Mouse (Mus musculus) natural killer cell, adult 2 months (primary cell): ENCODE results near the gene Clcn2.
A peak's percentile ranks its signal among the peaks of the same experiment; 100 is the strongest.
"Not testable (repeated sequence)": the region's sequence is repeated elsewhere in the genome, so short reads cannot be mapped to it uniquely, and the experiment has no call there.

Experiments
- DNase-seq, 2 experiments: peaks; one replicate each; pipeline ENCODE4 v3.0.0; 2022; ENCODE audit warnings: low spot score in 2 of 2

Gene Clcn2

DNA sequence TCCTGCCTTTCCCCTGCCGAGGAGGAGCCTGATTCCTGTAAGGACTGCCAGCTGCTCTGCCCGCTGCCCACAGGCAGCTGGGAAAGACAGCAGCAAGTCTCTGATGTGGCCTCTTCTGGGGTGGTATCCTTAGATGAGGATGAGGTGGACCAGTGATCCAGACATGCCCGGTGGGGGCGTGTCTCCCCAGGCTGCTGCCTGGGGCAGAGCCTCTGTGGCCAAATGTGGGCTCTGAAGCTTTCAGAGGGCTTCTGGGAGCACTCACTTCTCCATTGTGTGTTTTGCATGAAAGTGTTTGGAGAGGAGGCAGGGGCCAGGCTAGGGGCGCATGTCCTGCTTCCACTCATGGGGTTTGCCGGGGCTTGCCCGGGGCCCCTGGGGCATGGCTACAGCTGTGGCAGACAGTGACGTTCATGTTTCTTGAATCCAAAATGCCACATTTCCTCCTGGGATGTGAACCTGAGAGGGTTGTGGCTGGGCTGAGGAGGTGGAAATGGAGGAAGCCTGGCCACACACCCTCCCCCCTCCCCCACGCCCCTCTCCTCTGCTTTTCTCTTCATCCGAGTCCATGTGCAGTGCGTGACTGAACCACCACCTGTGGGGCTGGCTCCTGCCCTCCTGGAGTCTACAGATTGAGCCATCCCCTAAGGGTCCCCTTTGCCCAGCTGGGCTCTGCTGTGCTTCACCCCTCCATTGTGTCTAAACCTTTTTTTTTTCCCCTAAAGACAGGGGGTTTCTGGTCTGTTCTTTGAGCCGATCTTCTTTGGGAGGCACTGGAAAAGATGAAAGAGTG lies 15.6 kb downstream of the Clcn2 start:
- DNase-seq: no peak

DNA sequence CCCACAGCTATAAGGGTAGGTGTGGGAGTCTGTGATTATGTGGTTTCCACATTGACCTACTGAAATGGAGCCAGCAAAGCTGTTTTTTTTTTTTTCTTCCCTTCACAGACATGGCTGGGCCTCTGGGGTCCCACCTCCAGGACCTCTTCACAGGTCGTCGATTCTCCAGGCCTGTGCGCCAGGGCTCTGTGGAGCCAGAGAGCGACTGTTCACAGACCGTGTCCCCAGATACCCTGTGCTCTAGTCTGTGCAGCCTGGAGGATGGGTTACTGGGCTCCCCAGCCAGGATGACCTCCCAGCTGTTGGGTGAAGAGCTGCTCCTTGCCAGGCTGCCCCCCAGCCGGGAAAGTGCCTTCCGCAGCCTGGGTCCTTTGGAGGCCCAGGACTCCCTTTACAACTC lies 16.2 kb downstream of the Clcn2 start:
- DNase-seq: no peak

DNA sequence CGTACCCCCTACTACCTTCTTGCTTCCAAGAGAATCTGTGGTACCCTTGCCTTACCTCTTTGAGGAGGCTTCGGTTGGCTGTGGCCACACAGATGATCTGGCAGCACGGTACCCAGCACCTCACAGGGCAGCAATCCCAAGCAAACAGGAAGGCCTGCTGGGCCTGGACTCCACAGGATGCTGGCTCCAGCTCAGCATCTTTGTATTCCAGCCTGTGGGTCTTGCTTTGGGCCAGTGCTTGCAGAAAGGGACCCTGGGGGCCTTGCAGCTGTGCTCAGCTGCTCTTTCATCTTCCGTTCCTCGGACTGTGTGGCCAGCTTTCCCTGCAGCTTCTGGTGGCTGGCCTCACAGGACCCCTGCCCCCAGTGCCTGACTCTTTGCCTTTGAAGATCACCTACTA lies 17.5 kb downstream of the Clcn2 start:
- no peak for DNase-seq

DNA sequence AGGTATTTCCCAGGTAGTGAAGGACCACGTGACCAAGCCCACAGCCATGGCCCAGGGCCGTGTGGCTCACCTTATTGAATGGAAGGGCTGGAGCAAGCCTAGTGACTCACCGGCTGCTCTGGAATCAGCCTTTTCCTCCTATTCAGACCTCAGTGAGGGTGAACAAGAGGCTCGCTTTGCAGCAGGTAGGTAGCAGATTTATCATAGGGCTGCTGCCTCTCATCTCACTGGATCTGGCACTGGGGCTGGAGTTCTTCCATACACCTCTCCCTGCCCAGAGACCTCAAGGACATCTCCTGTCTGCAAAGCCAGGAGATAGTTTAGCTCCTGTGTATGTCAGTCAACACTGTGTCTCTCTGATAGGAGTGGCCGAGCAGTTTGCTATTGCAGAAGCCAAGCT lies 18.3 kb downstream of the Clcn2 start:
- DNase-seq: no peak

DNA sequence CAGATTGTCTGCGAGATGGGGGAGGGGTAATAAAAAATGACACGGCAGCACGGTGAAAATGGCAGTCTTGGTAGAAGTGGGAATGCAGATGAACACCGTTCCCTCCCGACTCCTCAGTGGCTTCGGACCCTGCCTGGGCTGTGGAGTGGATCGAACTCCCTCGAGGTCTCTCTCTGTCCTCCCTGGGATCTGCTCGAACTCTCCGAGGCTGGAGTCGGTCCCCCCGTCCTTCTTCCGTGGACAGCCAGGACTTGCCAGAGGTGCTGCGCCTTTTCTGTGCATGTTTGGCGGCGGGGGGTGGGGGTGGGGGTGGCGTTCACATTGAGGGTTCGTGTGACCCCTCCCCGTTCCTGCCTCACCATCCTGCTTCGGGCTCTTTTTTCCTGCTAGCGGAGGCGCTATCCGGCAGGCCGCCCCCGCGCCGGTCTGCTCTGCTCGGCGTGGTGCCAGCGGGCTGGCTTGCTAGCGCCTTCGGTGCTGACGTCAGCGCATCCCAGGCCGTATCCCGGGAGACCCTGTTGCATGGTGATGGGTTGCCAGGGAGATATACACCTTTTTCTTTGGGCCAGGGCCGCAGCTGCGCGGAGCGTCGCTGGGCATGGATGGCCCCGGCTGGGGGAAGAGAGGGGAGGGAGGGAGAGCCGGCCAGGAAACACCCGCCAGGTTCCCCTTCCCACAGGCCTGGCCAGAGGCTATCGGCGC lies 21.8 kb downstream of the Clcn2 start:
- no peak for DNase-seq

DNA sequence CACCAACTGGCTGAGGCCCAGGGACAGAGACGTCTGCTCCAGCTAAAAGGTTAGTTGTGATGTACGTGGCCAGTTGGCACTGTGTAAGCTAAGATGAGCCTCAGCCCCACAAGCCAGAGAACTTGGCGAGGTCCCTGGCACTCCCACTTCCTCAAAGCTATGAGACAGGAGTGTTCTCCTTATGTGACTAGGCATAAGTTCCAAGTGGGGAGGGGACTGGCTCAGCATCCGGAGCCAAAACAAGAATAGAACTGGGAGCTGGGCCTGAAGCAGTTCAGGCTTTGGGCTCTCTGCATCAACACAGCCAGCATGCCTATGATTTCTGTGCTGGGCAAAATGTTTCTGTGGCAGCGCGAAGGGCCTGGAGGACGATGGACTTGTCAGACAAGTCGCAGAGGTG lies 22.8 kb downstream of the Clcn2 start:
- no peak for DNase-seq

DNA sequence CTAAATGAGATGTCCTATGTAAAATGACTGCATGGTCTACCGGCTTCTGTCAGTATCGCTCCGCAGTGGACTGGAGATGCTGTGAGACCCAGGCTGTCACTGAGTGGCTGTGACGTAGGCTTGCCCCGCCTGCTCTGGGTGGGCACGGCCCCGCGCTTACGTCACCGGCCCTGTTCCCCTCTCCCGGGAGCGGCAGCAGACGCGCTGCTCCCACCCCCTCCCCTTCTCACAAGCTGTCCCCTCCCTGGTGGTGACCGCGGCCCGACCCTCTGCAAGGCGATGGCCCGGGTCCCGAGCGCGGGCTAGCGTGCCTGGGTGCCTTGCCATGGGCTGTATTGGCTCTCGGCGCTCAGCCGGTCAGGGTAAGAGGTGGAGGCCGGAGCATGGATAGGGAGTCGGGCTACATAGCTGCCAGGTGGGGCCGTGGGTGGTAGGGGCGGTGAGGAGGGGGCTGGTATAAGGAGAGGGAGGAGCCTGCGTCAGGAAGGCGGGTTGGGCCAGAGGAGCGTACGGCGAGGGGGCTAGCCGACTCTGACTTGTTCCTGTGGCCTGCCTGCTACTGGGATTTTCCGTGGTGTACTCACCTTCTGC lies 24.3 kb downstream of the Clcn2 start, which contains the start of gene Fam131a:
Gene Fam131a, plus strand, starts transcription at position 131 of the 591 bp plus-strand sequence.
- DNase-seq: peak; percentile 65 to 70

DNA sequence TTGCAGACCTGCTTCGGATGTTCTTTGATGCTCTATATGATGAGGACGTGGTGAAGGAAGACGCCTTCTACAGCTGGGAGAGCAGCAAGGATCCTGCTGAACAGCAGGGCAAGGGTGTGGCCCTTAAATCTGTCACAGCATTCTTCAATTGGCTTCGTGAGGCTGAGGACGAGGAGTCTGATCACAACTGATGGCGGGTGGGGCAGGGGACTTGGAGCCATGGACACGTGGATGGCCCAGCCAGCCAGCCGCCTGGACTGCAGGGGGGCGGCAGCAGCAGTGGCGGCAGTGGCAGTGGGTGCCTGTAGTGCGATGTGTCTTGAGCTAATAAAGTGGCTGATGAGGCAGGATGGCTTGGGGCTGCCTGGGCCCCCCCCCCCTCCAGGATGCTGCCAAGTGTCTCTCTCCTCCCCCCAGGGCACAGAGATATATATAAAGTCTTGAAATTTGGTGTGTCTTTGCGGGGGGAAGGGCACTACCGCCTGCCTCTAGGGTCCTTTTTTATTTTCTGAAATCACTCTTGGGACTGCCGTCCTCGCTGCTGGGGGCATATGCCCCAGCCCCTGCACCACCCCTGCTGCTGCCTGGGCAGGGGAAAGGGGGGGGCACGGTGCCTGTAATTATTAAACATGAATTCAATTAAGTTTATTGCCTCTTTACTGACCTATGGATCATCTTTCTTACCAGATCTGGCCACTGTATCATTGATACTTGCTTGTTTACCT lies 25.1 kb downstream of the Clcn2 start:
- no peak for DNase-seq

DNA sequence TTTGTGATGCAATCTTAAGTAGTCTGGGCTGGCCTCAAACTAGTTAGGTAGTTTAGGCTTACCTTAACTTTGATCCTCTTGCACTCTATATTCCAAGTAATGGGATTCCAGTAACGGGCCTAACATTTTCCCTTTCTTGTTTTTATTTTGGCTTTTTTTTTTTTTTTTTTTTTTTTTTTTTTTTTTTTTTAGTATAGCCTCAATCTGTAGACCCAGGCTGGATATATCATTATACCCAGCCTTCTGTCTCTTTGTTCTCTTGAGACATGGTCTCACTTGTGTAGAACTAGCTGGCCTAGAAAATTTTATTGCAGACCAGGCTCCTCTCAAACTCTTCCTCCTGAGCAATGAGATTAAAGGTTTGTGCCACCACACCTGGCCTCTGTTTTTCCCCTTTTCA lies 25.9 kb downstream of the Clcn2 start:
- no peak for DNase-seq

DNA sequence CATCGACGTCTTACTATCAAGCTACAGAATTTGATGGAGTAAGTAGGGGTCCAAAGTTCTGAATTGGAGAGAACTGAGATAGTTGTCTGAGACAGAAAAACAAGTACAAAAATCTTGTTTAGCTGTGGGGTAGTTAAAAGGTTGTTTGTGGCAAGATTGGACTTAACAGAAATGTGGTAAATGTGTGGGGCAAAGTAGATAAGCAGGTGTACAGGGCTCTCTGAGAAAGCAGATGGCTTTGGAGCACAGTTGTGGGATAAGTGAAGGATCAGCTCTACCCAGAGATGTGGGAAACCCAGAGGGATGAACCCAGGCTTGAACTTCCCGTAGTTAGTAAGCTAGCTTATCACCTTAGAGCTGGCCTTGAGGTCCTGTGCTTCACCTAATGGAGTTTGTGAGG lies 26.8 kb downstream of the Clcn2 start:
- no peak for DNase-seq

DNA sequence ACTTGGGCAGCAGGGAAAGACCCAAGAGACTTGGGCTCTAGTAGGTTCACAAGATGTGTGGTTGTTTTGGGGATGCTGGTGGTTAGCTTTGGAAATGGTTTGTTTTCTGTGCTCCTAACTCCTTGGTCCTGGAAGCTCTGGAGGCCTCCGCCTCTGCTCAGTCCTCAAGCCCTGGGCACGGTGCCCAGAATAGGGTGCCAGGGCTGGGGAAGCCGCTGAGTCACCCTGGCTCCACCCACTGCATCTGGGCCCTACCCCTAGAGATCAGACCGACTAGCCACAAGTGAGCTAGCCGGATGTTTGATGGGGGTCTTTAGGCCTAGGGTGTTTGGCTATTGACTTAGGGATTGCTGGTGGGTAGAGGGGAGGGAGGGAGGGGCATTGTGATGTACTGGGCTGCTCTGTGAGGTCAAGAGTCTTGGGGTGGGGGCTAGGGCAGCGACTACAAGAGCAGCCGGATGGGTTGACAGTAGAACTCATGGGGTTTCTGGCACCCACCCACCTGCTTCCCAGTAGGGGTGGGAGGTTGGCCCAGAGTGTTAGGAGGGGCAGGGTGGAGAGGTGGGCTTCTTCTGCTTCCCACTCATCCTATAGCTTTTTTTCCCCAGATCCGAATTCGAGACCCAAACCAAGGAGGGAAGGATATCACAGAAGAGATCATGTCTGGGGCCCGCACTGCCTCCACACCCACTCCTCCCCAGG lies 39.4 kb downstream of the Clcn2 start:
- no peak for DNase-seq

DNA sequence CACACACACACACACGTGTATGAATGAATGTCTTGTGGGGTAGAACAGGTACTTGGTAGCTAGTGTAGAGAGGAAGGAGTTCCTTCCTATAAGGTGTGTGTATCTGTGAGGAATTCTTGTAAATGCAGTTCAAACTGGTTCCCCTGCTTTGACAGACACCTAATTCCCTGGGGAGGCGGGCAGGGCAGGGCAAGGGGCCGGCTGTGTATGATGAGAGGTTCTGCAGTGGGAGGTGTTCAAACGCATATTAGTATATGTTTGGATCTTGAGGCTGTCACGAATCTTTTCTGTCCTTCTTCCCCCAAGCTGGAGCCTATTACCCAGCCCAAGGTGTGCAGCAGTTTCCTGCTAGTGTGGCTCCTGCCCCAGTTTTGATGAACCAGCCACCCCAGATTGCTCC lies 40.2 kb downstream of the Clcn2 start:
- DNase-seq: no peak

DNA sequence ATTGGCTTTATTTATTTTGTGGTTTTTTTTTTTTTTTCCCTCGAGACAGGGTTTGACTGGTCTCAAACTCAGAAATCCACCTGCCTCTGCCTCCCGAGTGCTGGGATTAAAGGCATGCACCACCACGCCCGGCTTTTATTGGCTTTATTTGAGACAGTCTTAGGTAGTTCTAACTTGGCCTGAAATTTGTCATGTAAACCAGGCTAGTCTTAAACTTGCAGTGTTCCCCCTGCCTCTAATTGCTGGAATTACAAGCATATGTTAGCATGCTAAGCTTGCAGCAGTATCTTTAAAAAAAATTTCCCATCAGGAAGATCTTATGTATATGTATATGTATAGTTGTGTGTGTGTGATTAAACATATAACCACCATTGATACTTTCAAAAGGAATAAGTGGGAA lies 40.8 kb downstream of the Clcn2 start:
- no peak for DNase-seq

DNA sequence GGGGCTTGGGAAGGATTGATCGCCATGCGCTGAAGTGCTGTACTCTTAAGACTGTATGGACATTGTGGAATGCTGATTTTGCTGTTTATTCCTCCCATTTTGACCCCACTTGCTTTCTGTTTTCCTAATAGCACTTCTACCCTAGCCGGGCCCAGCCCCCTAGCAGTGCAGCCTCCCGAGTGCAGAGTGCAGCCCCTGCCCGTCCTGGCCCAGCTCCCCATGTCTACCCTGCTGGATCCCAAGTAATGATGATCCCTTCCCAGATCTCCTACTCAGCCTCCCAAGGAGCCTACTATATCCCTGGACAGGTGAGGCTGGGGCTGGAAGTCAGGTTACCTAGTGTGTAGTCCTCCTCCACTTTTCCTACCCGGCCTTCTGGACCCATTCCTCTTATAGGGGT lies 42.3 kb downstream of the Clcn2 start:
- no peak for DNase-seq

DNA sequence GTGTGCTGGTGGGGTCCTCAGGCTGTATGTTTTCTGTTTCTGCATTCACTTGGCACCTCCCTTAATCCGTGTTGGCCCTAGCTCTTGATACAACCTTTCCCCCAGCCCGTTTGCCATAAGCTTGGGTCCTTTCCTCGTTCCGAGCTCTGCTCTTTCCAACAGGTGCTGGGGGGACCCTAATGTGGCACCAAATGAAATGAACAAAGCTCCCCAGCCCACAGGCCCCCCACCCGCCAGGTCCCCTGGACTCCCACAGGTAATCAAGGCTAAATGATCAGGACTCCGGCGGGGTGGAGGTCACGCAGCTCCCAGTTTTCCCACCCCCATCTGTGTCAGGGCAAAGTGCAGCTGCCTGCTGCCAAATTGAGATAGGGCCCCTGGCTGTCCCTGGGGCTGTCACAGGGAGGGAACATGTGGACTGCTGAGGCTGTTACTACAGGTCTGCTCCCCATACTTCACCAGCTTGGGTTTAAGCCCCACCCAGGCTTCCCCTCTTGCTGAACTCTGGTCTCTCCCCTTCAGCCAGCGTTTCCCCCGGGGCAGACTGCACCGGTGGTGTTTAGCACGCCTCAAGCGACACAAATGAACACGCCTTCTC lies 43.7 kb downstream of the Clcn2 start:
- peak in 1 of 2 experiments; percentile 25 for DNase-seq

DNA sequence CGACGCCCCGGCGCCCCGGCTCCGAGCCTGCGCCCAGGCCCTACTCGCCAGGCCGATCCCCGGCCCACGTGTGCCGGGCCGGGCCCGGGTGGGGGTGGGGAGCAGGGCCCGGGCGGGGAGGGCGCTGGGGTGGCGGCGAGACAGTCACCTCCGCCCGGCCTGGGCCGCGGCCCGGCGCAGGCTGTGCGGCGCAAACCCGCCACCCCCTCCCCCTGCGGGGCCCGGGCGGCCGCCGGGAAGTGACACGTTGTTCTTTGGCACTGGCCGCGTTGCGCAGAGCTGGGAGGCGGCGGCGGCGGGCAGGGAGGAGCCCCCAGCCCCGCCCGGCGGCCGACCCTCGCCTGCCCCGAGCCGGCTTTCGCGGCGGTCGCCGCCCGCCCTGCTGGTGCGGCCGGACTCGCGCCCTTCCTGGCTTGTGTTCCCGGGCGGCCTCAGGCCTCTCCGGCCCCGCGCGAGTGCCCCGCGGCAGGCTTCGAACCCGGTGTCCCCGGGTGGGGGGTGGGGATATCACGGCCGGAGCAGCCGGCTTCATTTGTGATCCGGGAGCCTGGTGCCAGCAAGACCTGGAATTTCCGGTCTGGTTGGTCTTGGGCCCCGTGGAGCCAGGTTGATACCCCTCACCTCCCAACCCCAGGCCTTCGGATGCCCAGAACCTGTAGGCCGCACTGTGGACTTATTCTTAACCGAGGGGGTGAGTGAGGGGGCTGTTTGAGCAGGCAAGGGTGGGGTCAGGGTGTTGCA lies 44.4 kb downstream of the Clcn2 start:
- DNase-seq: no peak

DNA sequence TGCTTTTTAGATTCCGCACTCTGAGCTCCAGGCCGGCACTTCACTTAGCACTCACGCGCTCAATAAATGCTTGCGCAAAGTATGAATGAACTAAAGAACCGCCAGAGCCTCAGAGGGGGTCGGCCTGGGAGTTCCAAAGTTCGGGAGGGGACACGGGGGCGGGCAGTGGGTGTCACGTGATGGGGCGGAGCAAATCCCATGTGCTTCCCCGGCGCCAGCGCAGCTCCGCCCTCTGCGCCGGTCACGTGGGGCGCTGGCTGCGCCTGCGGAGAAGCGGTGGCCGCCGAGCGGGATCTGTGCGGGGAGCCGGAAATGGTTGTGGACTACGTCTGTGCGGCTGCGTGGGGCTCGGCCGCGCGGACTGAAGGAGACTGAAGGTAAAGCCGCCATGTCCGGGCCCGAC lies 45.0 kb downstream of the Clcn2 start:
- DNase-seq: peak; percentile 90 to 92

DNA sequence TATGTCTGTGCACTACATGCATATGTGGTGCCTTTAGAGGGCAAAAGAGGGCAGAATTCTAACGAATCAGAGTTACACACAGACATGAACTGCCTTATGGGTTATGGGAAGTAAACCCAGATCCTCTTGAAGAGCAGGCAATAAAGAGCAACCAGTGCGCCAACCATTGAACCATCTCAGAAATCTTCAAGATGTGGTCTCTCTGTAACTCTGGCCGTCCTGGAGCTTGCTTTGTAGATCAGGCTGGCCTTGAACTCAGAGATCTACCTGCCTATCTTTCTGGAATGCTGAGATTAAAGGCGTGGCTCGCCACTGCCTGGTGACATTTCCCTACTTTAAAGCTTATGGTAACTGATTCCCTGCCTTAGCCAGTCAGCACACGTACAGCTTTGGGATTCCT lies 45.7 kb downstream of the Clcn2 start:
- no peak for DNase-seq

DNA sequence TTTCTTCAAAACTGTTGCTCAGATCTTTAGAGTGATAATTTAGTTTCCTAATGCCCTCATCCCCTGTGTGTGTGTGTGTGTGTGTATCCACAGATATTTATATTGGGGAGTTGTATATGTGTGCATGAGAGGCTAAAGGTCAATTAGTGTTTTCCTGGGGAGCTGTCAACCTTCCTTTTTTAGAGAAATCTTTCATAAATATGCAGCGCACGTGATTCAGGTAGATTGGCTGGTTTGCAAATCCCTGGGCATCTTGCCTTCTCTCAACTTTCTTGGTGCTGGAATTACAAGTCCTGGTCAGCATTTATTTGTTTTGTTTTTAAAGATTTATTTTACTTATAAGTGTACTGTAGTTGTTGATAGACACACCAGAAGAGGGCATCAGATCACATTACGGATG lies 47.3 kb downstream of the Clcn2 start:
- no peak for DNase-seq

DNA sequence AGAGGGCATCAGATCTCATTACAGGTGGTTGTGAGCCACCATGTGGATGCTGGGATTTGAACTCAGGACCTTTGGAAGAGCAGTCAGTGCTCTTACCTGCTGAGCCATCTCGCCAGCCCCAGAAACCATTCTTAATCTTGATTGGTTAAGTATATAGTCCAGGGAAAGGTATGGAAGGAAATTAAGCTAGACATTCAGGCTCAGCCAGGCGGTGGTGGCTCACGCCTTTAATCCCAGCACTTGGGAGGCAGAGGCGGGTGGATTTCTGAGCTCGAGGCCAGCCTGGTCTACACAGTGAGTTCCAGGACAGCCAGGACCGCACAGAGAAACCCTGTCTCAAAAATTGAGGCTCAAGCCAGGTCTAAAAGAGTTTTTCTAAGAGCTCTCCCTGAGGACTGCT lies 49.5 kb downstream of the Clcn2 start, which contains the start of gene Eif4g1:
Gene Eif4g1, plus strand, starts transcription at position 301 of the 400 bp plus-strand sequence.
- not testable (repeated sequence) for DNase-seq
